In the genomic region with DNA sequence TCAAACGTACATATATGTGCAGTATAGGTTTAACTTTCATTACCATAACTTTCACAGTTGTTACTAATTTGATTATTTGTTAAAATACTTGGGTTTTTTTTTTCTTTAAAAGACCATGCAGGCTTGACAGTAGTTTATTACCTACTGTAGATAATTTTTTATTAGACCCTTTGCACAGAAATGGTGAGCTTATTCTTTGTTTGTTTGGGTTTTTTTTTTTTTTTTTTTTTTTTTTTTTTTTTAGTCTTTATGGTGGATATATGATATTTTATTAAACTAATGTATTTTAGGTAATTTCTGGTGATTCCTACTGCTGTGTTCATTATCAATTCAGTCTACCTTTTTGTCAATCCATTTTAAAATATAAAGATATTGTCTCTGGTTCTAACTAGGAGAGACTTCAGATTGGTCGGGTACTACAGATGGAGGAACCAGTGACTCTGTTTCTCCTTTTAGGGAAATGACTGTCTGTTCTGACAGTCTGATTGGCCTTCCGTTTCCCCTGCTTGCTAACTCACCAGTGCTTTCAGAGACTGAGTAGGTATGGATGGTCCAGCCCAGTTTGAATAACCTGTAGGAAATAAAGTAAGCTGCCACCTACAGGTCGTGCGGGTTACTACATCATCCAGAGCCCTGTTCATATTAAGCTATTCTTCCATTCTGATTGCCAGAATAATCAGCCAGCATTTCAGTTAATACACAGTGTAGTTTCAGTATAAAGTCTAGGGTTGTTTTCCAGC, we compare ENCODE assay signal across 8 mouse cellular contexts. TPM values are rescaled to one million over a fixed set of nuclear protein-coding genes. Genes with fewer than 3 reads are reported as not detected.
DNase-seq lines count a peak whose midpoint lies in the region; ATAC-seq and TF ChIP-seq lines count a peak whose summit lies in the region.

No protein-coding gene starts in this region.

- H3K27me3 ChIP-seq in E14TG2a.4 (ENCODE audit: insufficient read depth, low read length), result peaks cover 21% of the 10 kb centered on the region
- no peaks in the 10 kb centered on the region for H3K27me3 ChIP-seq in forebrain, embryonic 12.5 days
- H3K27me3 ChIP-seq in heart, embryonic 16.5 days (ENCODE audit: control insufficient read depth, insufficient read depth, low read length), result peaks cover 5% of the 10 kb centered on the region
- peaks cover 23% of the 10 kb centered on the region for H3K27me3 ChIP-seq in liver, embryonic 13.5 days
- H3K27me3 ChIP-seq in stomach, embryonic 16.5 days (ENCODE audit: control insufficient read depth, insufficient read depth, low read length), result no peaks in the 10 kb centered on the region

- H3K4me3 ChIP-seq in E14TG2a.4 (replicated peaks; ENCODE audit: low read length), result no peak overlapping the region
- H3K4me3 ChIP-seq in forebrain, embryonic 12.5 days (replicated peaks), result peak overlapping the region; percentile 99
- H3K4me3 ChIP-seq in heart, embryonic 16.5 days (ENCODE audit: low read length), result no peak overlapping the region
- H3K4me3 ChIP-seq in liver, embryonic 13.5 days (replicated peaks), result peak overlapping the region; percentile 95
- H3K4me3 ChIP-seq in stomach, embryonic 16.5 days (replicated peaks; ENCODE audit: low read length), result peak overlapping the region; percentile 97

- peaks cover 20% of the 10 kb centered on the region for H3K4me1 ChIP-seq in E14TG2a.4 (replicated peaks; ENCODE audit: low read depth, low read length)
- H3K4me1 ChIP-seq in forebrain, embryonic 12.5 days, result peaks cover 9% of the 10 kb centered on the region
- H3K4me1 ChIP-seq in heart, embryonic 16.5 days (ENCODE audit: control insufficient read depth, insufficient read depth, low read length), result peaks cover 8% of the 10 kb centered on the region
- peaks cover 11% of the 10 kb centered on the region; the same call in 1 of the 2 replicates for H3K4me1 ChIP-seq in liver, embryonic 13.5 days (replicated peaks)
- 0 out of 2 replicates have a peak, but pooled peaks cover 2% of the 10 kb centered on the region for H3K4me1 ChIP-seq in stomach, embryonic 16.5 days (ENCODE audit: control insufficient read depth, insufficient read depth, low read length)

- H3K9ac ChIP-seq in forebrain, embryonic 12.5 days, result no peak overlapping the region
- peak overlapping the region; percentile 83; the same call in 1 of the 2 replicates for H3K9ac ChIP-seq in heart, embryonic 16.5 days (ENCODE audit: low read length)
- H3K9ac ChIP-seq in liver, embryonic 13.5 days, result peak overlapping the region; percentile 97; the same call in 1 of the 2 replicates
- H3K9ac ChIP-seq in stomach, embryonic 16.5 days (ENCODE audit: low read length), result no peak overlapping the region

- peak; percentile 64 for ATAC-seq in cerebellum, adult (ENCODE audit: insufficient number of reproducible peaks, low FRiP score, low TSS enrichment)
- peak; percentile 5; the same call in 1 of the 2 replicates for ATAC-seq in forebrain, embryonic 12.5 days (ENCODE audit: low FRiP score)
- ATAC-seq in heart, embryonic 16.5 days (replicated peaks; ENCODE audit: extremely low read depth, insufficient read depth, low FRiP score), result peak; percentile 20
- peak; percentile 67 for ATAC-seq in liver, embryonic 13.5 days (ENCODE audit: low read depth)
- peak; percentile 38 for ATAC-seq in stomach, embryonic 16.5 days (ENCODE audit: insufficient read depth, low FRiP score)

- 6% methylated on average over 5 of the region's 5 CpGs for WGBS in forebrain, embryonic 12.5 days
- 3% methylated on average over 5 of the region's 5 CpGs for WGBS in heart, embryonic 16.5 days
- WGBS in liver, embryonic 13.5 days (ENCODE audit: insufficient replicate concordance), result 6% methylated on average over 5 of the region's 5 CpGs
- WGBS in stomach, embryonic 16.5 days, result 10% methylated on average over 5 of the region's 5 CpGs

- peak; percentile 93 for TF ChIP-seq CTCF in E14TG2a.4 (conservative IDR thresholded peaks at IDR 0.05; ENCODE audit: low read length)

- peak overlapping the region; percentile 67 for H3K4me2 ChIP-seq in forebrain, embryonic 12.5 days
- H3K4me2 ChIP-seq in heart, embryonic 16.5 days (ENCODE audit: low read depth, low read length), result peak overlapping the region; percentile 44
- peak overlapping the region; percentile 46 for H3K4me2 ChIP-seq in liver, embryonic 13.5 days
- H3K4me2 ChIP-seq in stomach, embryonic 16.5 days (ENCODE audit: low read depth, low read length), result peak overlapping the region; percentile 61

- DNase-seq in kidney, postnatal 25 days, result peak; percentile 85 to 92
- peak; percentile 77 for DNase-seq in liver, embryonic 13.5 days
- peak; percentile 82 to 88 for DNase-seq in natural killer cell, adult 2 months (ENCODE audit: low spot score in 2 of 2)

- no peak overlapping the region for H3K27ac ChIP-seq in forebrain, embryonic 12.5 days
- H3K27ac ChIP-seq in heart, embryonic 16.5 days (ENCODE audit: low read length), result no peak overlapping the region
- H3K27ac ChIP-seq in liver, embryonic 13.5 days, result no peak overlapping the region; the same call in 1 of the 2 replicates
- no peak overlapping the region for H3K27ac ChIP-seq in stomach, embryonic 16.5 days (ENCODE audit: low read length)

- no peaks in the 10 kb centered on the region for H3K9me3 ChIP-seq in E14TG2a.4 (ENCODE audit: low read length)
- H3K9me3 ChIP-seq in forebrain, embryonic 12.5 days, result no peaks in the 10 kb centered on the region
- H3K9me3 ChIP-seq in heart, embryonic 16.5 days (replicated peaks; ENCODE audit: control insufficient read depth, low read length), result no peaks in the 10 kb centered on the region
- H3K9me3 ChIP-seq in liver, embryonic 13.5 days (replicated peaks), result no peaks in the 10 kb centered on the region
- H3K9me3 ChIP-seq in stomach, embryonic 16.5 days (replicated peaks; ENCODE audit: control insufficient read depth, low read length), result no peaks in the 10 kb centered on the region

- peaks cover 45% of the 10 kb centered on the region for H3K36me3 ChIP-seq in E14TG2a.4 (ENCODE audit: insufficient read depth, low read length)
- peaks cover 27% of the 10 kb centered on the region for H3K36me3 ChIP-seq in forebrain, embryonic 12.5 days (replicated peaks)
- peaks cover 32% of the 10 kb centered on the region for H3K36me3 ChIP-seq in heart, embryonic 16.5 days (ENCODE audit: control insufficient read depth, insufficient read depth)
- H3K36me3 ChIP-seq in liver, embryonic 13.5 days, result peaks cover 36% of the 10 kb centered on the region
- peaks cover 9% of the 10 kb centered on the region; the same call in 1 of the 2 replicates for H3K36me3 ChIP-seq in stomach, embryonic 16.5 days (ENCODE audit: control insufficient read depth, insufficient read depth, low read length)

RNA-seq across cellular contexts. Expression of gene Arpc5, which starts 1.6 kb away (rescaled TPM):
- 275 and 281 TPM in 2 replicates for polyA plus RNA-seq in forebrain, embryonic 12.5 days (2016; fragmentation: Nextera tagmentation; extraction: Ambion mirVana)
- polyA plus RNA-seq in heart, embryonic 16.5 days (2015; fragmentation: Nextera tagmentation; extraction: Ambion mirVana), result 196 and 229 TPM in 2 replicates
- 169 and 198 TPM in 2 replicates for polyA plus RNA-seq in liver, embryonic 13.5 days (2015; fragmentation: Nextera tagmentation; extraction: Ambion mirVana)
- polyA plus RNA-seq in stomach, embryonic 16.5 days (2015; fragmentation: Nextera tagmentation; extraction: Ambion mirVana), result 355 and 357 TPM in 2 replicates

RNA-seq across cellular contexts. Expression of gene Rgl1, which starts 1.8 kb away (rescaled TPM):
- 19.8 and 20.9 TPM in 2 replicates for polyA plus RNA-seq in forebrain, embryonic 12.5 days (2016; fragmentation: Nextera tagmentation; extraction: Ambion mirVana)
- 60.1 and 61.0 TPM in 2 replicates for polyA plus RNA-seq in heart, embryonic 16.5 days (2015; fragmentation: Nextera tagmentation; extraction: Ambion mirVana)
- polyA plus RNA-seq in liver, embryonic 13.5 days (2015; fragmentation: Nextera tagmentation; extraction: Ambion mirVana), result 11.8 and 13.3 TPM in 2 replicates
- 39.8 and 48.3 TPM in 2 replicates for polyA plus RNA-seq in stomach, embryonic 16.5 days (2015; fragmentation: Nextera tagmentation; extraction: Ambion mirVana)

RNA-seq across cellular contexts. Expression of gene Apobec4, which starts 17.6 kb away (rescaled TPM):
- polyA plus RNA-seq in forebrain, embryonic 12.5 days (2016; fragmentation: Nextera tagmentation; extraction: Ambion mirVana), result not detected in 2 replicates
- not detected in 2 replicates for polyA plus RNA-seq in heart, embryonic 16.5 days (2015; fragmentation: Nextera tagmentation; extraction: Ambion mirVana)
- polyA plus RNA-seq in liver, embryonic 13.5 days (2015; fragmentation: Nextera tagmentation; extraction: Ambion mirVana), result not detected in 2 replicates
- not detected in 2 replicates for polyA plus RNA-seq in stomach, embryonic 16.5 days (2015; fragmentation: Nextera tagmentation; extraction: Ambion mirVana)

RNA-seq across cellular contexts. Expression of gene Ncf2, which starts 32.1 kb away (rescaled TPM):
- 1.8 and 2.2 TPM in 2 replicates for polyA plus RNA-seq in forebrain, embryonic 12.5 days (2016; fragmentation: Nextera tagmentation; extraction: Ambion mirVana)
- polyA plus RNA-seq in heart, embryonic 16.5 days (2015; fragmentation: Nextera tagmentation; extraction: Ambion mirVana), result 4.0 and 6.1 TPM in 2 replicates
- polyA plus RNA-seq in liver, embryonic 13.5 days (2015; fragmentation: Nextera tagmentation; extraction: Ambion mirVana), result 8.6 and 10.1 TPM in 2 replicates
- 7.0 and 10.8 TPM in 2 replicates for polyA plus RNA-seq in stomach, embryonic 16.5 days (2015; fragmentation: Nextera tagmentation; extraction: Ambion mirVana)

Comparison
In these comparisons a context has a peak if more than half of its experiments do, and no peak if none do; other contexts are left out.
1. H3K4me3 ChIP-seq: peak in forebrain, embryonic 12.5 days (single experiment), liver, embryonic 13.5 days (single experiment) and stomach, embryonic 16.5 days (single experiment); none in E14TG2a.4 (single experiment) and heart, embryonic 16.5 days (single experiment).
2. ATAC-seq: peak in every context shown above with its lines; median percentile 67 in liver, embryonic 13.5 days; 64 in cerebellum, adult; 38 in stomach, embryonic 16.5 days; 20 in heart, embryonic 16.5 days; 5 in forebrain, embryonic 12.5 days.
3. H3K9ac ChIP-seq: peak in heart, embryonic 16.5 days (single experiment) and liver, embryonic 13.5 days (single experiment); none in forebrain, embryonic 12.5 days (single experiment) and stomach, embryonic 16.5 days (single experiment).
4. Peak in every context shown above with its lines, with median percentiles within 50 percentile points of each other: H3K4me2 ChIP-seq and DNase-seq.